Mouse (Mus musculus) spleen, adult 12 weeks (tissue): ENCODE results near the gene Csnk2b.

Experiments used
- DNase-seq: peaks from one replicate; pipeline ENCODE4 v3.0.0; 2022; ENCODE audit warnings: low spot score

Csnk2b gene

DNA sequence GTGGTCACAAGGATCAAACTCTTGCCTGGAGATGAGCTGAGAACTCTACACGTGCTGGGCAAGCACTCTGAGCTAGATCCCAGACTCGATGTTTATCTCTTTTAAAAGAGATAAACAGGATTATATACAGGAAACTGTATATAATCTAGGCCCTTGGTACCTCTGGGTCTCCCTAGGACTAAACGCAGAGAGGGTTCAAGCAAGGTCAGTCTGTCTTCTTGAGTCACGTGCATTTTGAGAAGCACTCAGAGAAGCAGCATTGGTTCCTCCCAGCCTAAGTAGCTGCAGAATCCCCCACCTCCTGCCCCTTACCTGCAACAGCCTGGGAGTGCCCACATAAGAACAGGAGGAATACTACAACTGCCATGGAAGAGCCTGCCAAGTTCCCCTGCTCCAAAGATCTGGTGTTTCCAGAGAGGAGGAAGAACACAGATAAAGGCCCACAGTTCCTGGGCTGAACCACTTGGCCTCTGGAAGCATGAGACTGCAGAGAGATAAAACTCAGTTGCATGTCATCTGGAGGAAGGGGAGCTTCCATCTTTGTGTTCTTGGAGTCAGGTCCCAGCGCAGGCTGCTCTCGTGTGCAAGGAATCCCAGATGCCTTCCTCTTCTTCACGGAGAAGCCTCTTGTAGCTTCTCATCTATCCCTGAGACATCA, 36.5 kb downstream of the Csnk2b start, which contains the start of gene Ly6g6f:
Gene Ly6g6f, minus strand, starts transcription at position 403 of the 658 bp plus-strand sequence.
- DNase-seq = no peak

DNA sequence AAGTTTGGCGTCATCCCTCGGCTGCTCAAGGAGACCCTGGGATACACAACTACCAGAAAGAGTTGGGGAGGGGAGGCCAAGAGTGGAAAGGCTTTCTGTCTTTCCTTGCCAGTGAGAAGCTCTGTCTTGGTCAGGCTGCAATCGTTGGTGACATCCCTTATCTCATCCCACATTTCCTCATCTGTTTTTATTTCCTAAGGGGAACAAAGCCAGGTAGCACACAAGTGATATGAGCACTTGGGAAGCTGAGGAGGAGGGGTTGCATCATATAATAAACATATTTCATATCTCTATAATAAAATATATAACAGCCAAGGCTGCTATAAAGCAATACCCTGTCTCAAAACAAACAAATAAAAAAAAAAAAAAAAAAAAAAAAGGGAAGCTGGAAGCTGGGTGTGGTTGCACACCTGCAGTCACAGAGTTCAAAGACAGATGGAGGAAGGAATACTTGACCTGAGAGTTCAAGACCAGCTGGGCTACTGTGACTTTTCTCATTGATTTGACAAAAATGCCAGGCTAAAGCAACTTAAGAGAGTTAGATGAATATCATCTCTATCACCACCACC, 37.8 kb downstream of the Csnk2b start:
- no peak for DNase-seq

DNA sequence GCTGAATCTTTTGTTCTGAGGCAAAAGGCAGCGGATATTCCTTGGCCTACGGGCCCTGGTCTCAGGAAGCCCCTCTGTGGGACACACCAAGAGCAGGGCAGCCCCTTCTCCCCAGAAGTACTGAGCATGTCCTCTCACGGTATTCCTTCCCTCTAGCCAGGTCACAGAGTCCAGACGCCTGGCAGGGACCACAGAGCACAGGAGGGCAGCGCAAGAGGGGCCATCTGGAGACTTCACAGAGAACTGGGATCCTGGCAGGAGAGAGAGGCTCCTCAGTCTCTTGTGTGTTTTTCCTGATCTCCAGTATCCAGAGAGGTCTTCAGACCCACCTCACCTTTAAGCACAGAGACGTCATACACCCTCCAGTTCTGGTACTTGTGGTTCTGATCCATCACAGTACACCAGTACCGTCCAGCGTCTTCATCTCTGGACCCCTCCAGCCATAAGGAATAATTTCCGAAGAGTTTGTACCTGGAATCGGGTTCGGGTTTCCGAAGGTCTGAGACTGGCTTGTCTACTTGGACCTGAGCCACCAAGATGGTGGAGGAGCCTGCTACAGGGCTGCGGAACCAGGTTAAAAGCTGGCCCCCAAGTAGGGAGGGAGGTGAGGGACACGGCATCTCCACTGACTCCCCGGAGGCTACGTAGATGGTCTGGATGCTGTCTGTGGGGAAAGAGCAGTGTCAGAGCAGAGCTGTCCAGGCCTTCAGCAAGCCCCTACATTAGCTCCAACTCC, 38.8 kb downstream of the Csnk2b start:
- DNase-seq = no peak

GRCm38 (mm10) chr17:35080710-35081109, 41.1 kb downstream of the Csnk2b start:
- DNase-seq = no peak

DNA sequence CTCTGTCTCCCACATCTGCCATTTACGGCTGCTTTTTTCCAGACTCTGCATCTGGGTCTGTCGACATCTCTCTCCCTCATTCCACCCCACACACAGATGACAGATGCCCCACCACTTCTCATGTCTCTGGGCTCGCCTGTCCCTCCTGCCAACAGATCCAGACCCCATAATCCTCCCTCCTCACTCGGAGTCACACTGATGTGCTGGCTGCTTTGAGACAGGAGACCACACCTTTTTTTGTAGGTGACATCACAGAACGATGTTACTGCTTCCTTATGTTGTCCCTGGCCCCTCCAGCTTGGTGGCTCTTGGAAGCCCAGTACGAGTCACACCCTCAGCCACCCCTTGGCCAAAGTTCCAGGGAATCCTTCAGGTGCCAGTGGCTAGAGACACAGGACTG, 41.6 kb downstream of the Csnk2b start:
- no peak for DNase-seq

- DNase-seq = peak; percentile 50
These were observed 42.1 kb downstream of the Csnk2b start for GRCm38 (mm10) chr17:35079778-35080177.

DNA sequence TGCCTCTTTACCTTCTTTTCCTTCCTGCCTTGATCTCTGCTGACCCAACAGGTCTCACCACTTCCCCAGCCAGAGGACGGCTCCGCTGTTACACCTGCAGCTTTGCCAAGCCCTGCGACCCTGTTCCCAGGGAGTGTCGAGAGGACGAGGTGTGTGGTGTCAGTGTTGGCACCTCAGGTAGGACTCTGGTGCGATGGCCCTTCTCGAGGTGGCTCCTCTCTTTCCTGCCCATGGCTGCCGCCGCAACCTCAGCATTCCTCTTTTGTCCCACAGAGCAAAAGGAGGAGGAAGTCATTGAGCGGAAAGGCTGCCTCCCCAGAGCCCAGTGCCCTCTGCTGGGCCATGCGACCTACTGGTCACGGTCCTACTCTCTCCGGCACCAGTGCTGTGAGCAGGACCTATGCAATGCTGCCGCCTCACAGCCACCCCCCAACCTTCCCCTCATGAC, 44.0 kb downstream of the Csnk2b start, which contains the start of gene Ly6g6d:
Gene Ly6g6d, minus strand, starts transcription at position 280 of the 448 bp plus-strand sequence.
- no peak for DNase-seq

GRCm38 (mm10) chr17:35077285-35077684, 44.6 kb downstream of the Csnk2b start:
- DNase-seq = no peak

GRCm38 (mm10) chr17:35076507-35077176, 45.2 kb downstream of the Csnk2b start, which contains the start of gene Ly6g6e:
TSS of gene Ly6g6e (plus strand) at chr17:35076902.
- no peak for DNase-seq

GRCm38 (mm10) chr17:35074097-35074496, 47.8 kb downstream of the Csnk2b start:
- DNase-seq = no peak

GRCm38 (mm10) chr17:35071454-35071853, 50.4 kb downstream of the Csnk2b start:
- no peak for DNase-seq

- DNase-seq = no peak
These were observed 51.2 kb downstream of the Csnk2b start for GRCm38 (mm10) chr17:35070556-35071229.

GRCm38 (mm10) chr17:35068213-35068914, 53.5 kb downstream of the Csnk2b start:
- no peak for DNase-seq
